Mouse (Mus musculus): Measurements from ENCODE around the gene Ppm1g. TPM values are rescaled to one million over a fixed set of nuclear protein-coding genes. Genes with fewer than 3 reads are reported as not detected.
"Not testable (repeated sequence)": the region's sequence is repeated elsewhere in the genome, so short reads cannot be mapped to it uniquely, and the experiment has no call there.

Gene Ppm1g
- total RNA-seq, 2 experiments from 2014 or later = 74.4 to 75.3 TPM

GRCm38 (mm10) chr5:31219070-31219469, 1.4 kb downstream of the Ppm1g start:
- no peak for DNase-seq

DNA sequence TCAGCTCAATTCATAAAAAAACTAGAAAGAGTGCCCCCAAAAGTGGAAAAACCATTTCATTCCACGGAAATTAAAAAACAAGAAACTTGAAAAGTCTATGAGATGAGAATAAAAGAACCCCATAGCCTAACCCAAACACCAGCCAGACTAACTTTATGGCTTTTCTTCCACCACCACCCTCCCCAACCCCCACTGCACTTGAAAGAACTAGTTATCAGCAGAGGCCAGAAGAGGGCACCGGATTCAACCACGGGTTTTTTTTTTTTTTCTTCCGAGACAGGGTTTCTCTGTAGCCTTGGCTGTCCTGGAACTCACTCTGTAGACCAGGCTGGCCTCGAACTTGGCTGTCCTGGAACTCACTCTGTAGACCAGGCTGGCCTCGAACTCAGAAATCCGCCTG, 2.2 kb downstream of the Ppm1g start:
- DNase-seq = no peak

DNA sequence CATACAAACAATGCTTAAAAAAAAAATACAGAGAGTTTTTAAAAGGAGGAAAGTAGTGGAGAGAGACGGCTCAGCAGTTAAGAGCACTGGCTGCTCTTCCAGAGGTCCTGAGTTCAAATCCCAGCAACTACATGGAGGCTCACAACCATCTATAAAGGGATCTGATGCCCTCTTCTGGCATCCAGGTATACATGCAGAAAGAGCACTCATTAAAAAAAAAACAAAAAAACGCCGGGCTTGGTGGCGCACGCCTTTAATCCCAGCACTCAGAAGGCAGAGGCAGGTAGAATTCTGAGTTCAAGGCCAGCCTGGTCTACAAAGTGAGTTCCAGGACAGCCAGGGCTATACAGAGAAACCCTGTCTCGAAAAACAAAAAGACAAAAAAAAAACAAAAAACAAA, 3.9 kb downstream of the Ppm1g start:
- DNase-seq = not testable (repeated sequence)

GRCm38 (mm10) chr5:31204421-31204820, 16.1 kb downstream of the Ppm1g start:
- no peak for DNase-seq

DNA sequence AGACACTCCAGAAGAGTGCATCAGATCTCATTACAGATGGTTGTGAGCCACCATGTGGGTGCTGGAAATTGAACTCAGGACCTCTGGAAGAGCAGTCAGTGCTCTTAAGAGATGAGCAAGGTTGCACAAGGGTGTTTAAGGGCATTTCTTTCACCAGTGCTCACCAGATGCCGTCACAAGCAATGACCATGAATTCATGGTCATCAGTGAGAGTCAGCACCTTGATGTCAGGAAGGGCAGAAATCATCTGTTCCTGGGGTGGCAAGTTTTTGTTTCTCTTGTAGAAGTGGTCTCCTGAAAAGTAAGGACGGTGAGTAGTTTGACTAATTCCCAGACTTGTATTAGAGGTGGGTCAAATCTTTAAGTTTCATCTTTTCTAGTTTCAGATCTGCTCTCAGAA, 16.6 kb downstream of the Ppm1g start:
- DNase-seq = no peak

DNA sequence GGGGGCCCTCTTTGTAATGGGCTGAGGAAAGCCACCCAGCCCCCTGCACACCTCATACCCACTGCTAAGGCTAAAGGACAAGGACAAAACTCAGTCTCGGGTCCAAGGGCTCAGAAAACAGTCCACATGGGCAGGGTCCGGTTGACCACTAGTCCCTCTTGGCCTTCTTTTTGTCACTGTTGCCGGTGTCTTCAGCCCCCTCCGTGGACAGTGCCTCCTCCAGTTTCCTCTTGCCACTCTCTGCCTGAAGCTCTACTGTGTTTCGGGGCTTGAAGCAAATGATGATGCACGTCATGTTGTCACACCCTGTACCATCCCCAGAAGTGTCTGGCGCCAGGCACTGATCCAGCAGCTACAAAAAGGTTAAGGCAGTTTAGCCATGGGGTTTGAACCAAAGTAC, 17.6 kb downstream of the Ppm1g start:
- no peak for DNase-seq

- DNase-seq = peak; percentile 95 to 98
Observed at GRCm38 (mm10) chr5:31201742-31202590, 18.5 kb downstream of the Ppm1g start, which contains the start of gene Zfp513. Zfp513 (minus strand) TSS chr5:31202303.

DNA sequence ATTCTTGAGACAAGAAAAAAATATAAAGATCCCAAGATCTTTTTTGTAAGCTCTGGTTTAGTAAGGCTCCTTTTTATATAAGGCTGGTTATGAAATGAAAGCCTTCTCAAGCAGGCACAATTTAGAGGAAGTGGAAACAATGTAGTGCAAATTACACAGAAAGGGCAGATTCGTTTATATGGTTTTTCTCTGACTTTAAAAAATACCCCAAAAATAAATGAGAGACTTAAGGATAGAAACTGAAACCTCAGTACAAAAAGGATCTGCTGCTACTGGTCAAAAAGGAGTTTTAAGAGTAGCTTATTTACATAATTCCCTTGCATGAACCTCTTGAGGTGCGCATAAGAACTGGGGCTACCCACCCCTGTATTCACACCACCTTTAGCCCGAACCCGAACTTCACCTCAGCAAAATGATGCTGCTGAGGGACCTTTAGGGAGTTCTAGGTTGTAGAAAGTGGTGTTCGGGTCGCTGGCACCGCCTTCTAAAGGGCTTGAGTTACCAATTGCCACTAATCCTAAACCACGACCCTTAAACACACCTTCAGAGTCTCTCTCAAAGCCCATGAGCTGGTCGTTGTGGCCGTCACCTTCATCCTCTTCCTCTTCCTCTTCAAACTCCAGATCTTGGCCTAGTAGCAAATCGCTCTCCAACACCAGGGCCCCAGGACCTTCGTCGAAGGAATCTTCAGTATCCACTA, 19.3 kb downstream of the Ppm1g start:
- no peak for DNase-seq

GRCm38 (mm10) chr5:31200327-31200768, 20.1 kb downstream of the Ppm1g start:
- no peak for DNase-seq

- no peak for DNase-seq
Observed at GRCm38 (mm10) chr5:31199893-31200292, 20.6 kb downstream of the Ppm1g start.

DNA sequence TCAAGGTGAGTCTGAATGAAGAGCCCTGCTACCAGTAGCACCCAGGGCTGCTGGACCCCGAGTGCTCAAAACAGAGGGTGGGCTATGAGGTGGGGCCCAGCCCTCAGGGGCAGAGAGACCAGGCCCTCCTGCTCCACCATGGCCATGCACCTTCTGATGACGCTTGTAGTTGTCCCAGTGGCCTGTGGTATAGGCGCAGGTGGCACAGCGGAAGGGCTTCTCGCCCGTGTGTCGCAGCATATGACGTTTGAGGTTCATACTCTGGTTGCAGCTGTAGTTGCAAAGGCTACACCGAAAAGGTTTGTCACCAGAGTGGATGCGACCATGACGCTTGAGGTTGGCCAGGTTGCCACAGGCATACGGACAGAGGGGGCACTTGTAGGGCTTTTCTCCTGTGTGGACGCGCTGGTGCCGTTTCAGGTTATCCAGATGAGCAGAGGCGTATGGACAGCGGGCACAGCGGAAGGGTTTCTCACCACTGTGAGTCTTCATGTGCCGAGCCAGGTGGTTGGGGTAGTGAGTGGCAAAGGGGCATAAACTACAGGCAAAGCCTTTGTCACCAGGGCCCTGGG, 21.1 kb downstream of the Ppm1g start:
- no peak for DNase-seq

DNA sequence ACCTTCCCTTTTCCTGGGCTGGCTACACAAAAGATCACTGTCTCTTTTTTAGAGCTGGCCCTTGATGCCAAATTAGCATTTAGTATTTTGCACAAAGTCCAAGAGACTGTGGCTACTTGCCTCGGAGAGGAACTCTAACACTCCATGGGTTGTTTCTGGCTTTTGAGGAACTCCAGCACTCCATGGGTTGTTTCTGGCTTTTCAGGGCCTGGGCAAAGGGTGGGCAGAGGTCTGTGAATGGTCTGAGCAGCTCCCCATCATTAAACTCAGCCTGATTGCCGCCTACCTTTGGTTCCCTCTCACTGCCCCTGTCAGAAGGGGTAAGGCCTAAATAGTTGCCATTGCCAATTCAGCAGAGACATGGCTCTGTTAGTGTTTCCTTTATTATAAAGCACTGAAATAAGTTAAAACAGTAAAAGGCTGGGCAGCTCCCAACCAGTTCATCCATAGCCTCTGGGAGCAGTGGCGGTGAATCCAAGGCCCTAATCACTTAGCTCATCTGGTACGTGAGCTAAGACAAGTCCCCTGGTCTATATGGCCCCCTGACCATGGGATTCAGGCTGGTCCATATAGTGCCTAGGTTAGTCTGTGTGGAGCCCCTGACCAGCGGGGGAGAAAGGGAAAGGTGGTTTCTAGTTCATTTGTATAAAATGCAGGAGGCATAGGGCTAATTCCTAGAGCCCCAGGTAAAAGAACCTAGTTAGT, 21.7 kb downstream of the Ppm1g start:
- DNase-seq = no peak

GRCm38 (mm10) chr5:31198170-31198569, 22.3 kb downstream of the Ppm1g start:
- DNase-seq = no peak

- DNase-seq = no peak
Observed at GRCm38 (mm10) chr5:31197072-31197471, 23.4 kb downstream of the Ppm1g start.

GRCm38 (mm10) chr5:31196207-31196606, 24.3 kb downstream of the Ppm1g start:
- no peak for DNase-seq

DNA sequence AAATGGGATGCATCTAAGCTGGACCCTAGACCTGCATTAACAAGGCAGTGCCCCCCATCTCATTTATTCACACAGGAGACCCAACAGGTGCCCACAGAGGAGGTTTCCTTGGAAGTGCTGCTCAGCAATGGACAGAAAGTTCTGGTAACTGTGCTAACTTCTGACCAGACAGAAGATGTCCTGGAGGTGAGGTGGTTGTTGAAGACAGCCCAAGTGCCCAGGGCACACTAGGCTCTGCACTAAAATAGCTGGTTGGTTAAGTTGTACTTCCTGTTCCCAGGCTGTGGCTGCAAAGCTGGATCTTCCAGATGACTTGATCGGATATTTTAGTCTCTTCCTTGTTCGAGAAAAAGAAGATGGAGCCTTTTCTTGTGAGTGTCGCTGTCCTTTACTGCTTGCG, 24.8 kb downstream of the Ppm1g start:
- DNase-seq = no peak

GRCm38 (mm10) chr5:31194486-31195485, 25.7 kb downstream of the Ppm1g start:
- DNase-seq = no peak

GRCm38 (mm10) chr5:31193631-31194281, 26.7 kb downstream of the Ppm1g start:
- DNase-seq = no peak

DNA sequence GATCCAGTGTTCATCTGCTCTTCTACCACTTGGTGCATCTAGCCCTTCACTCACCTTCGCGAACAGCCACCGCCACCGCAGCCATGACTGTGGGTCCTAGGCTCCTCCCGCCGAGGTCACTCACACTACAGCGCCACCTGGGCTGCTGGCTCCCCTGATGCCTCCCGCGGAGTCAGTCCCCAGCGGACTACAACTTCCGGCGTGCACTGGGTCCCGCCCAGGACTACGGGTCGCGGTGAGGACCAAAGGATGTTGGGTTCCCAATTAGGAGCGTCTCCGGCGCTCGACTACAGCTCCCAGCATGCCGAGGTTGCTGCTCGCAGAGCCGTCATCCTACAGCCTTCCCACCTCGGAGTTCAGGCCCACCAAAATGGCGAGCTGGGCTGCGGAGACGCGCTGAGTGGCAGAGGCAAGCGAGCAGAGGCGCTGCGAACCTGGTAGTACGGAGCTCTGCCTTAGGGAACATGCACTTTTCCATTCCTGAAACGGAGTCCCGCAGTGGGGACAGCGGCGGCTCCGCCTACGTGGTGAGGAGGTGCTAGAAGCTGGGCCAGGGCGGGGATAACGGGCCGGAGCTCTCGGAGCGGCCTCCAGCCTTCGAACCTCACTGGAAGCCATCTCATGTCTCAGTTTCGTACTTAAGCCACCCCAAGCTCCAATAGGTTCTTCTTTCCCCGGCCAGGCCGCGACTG, 27.4 kb downstream of the Ppm1g start, which contains the start of the genes Snx17 and Eif2b4:
Gene Snx17 (plus strand): TSS at position 289 of the 692 bp plus-strand sequence.
Gene Eif2b4 (minus strand): TSS at position 492 of the 692 bp plus-strand sequence.
- DNase-seq = peak; percentile 100

Data from layer of hippocampus, postnatal 36 days (tissue).